Mouse (Mus musculus) gastrocnemius, adult 8-10 months (tissue): Measurements from ENCODE around the gene Vmn1r13. TPM values are rescaled to one million over a fixed set of nuclear protein-coding genes. Genes with fewer than 3 reads are reported as not detected.
"Not testable (repeated sequence)": the region's sequence is repeated elsewhere in the genome, so short reads cannot be mapped to it uniquely, and the experiment has no call there.

Experiments
- DNase-seq, 2 experiments: peaks; one replicate each; pipeline ENCODE4 v3.0.0; 2022; ENCODE audit warnings: low spot score in 2 of 2
- total RNA-seq, 4 experiments: library from RNA; stranded (reverse); gene quantifications; 2 replicates each; pipeline ENCODE4 v1.2.4; 2022

Vmn1r13 gene
- total RNA-seq: not detected

GRCm38 (mm10) chr6:57202990-57203389 is at the start of gene Vmn1r13:
Gene Vmn1r13 (plus strand): TSS chr6:57203290.
- not testable (repeated sequence) for DNase-seq

GRCm38 (mm10) chr6:57156619-57157018 is 46.5 kb upstream of the Vmn1r13 start, which contains the start of gene Vmn1r12:
Gene Vmn1r12 (plus strand): TSS chr6:57156919.
- no peak for DNase-seq

GRCm38 (mm10) chr6:57190016-57190415 is 13.1 kb upstream of the Vmn1r13 start:
- not testable (repeated sequence) for DNase-seq

GRCm38 (mm10) chr6:57231386-57231785 is 28.3 kb downstream of the Vmn1r13 start, which contains the start of gene Vmn1r14:
Gene Vmn1r14 (plus strand): TSS chr6:57231686.
- DNase-seq: no peak

GRCm38 (mm10) chr6:57257652-57258051 is 54.6 kb downstream of the Vmn1r13 start, which contains the start of gene Vmn1r15:
Gene Vmn1r15 (plus strand): TSS chr6:57257952.
- no peak for DNase-seq

- no peak for DNase-seq
Observed at GRCm38 (mm10) chr6:57260990-57261389, 57.9 kb downstream of the Vmn1r13 start.

Other genes with a start within 250 kb of the Vmn1r13 start
- gene Vmn1r5, start 233.0 kb upstream of the Vmn1r13 start, total RNA-seq: not detected
- not detected for gene Vmn1r6, start 206.0 kb upstream of the Vmn1r13 start, total RNA-seq
- not detected for gene Vmn1r7, start 178.0 kb upstream of the Vmn1r13 start, total RNA-seq
- not detected for gene Vmn1r8, start 171.0 kb upstream of the Vmn1r13 start, total RNA-seq
- gene Vmn1r9, start 136.5 kb upstream of the Vmn1r13 start, total RNA-seq: not detected
- gene Vmn1r10, start 93.8 kb upstream of the Vmn1r13 start, total RNA-seq: not detected
- not detected for gene Vmn1r11, start 69.8 kb upstream of the Vmn1r13 start, total RNA-seq
- not detected for gene Vmn1r12, start 46.4 kb upstream of the Vmn1r13 start, total RNA-seq
- gene Vmn1r14, start 28.4 kb downstream of the Vmn1r13 start, total RNA-seq: not detected
- gene Vmn1r15, start 54.7 kb downstream of the Vmn1r13 start, total RNA-seq: not detected
- gene Vmn1r16, start 126.2 kb downstream of the Vmn1r13 start, total RNA-seq: not detected
- gene Vmn1r17, start 160.4 kb downstream of the Vmn1r13 start, total RNA-seq: not detected
- gene Vmn1r18, start 192.5 kb downstream of the Vmn1r13 start, total RNA-seq: not detected
- not detected for gene Vmn1r19, start 200.5 kb downstream of the Vmn1r13 start, total RNA-seq
- gene Vmn1r20, start 225.6 kb downstream of the Vmn1r13 start, total RNA-seq: not detected